Mouse (Mus musculus) forebrain, embryonic 13.5 days (tissue): ENCODE measurements around the gene Gm14124. TPM values are rescaled to one million over a fixed set of nuclear protein-coding genes. Genes with fewer than 3 reads are reported as not detected.
"Not testable (repeated sequence)": the region's sequence is repeated elsewhere in the genome, so short reads cannot be mapped to it uniquely, and the experiment has no call there.

Experiments used
- ATAC-seq: fragments of 200-750 bp; cut with Nextera tagmentation; 2 replicates; pipeline ENCODE4 v1.8.0; 2017
- H3K27ac ChIP-seq: fragments of 300-500 bp; sonication (generic); 2 replicates; pipeline ENCODE4 v1.5.1; 2015; ENCODE audit warnings: inconsistent platforms, mild to moderate bottlenecking, moderate library complexity
- H3K27me3 ChIP-seq: fragments of 300-500 bp; sonication (generic); 2 replicates; pipeline ENCODE4 v1.6.1; 2015; ENCODE audit warnings: mild to moderate bottlenecking, inconsistent platforms
- H3K36me3 ChIP-seq: fragments of 300-500 bp; sonication (generic); 2 replicates; pipeline ENCODE4 v1.6.1; 2015; ENCODE audit warnings: mild to moderate bottlenecking, inconsistent platforms; ENCODE audit not compliant: poor library complexity, severe bottlenecking
- H3K4me1 ChIP-seq: fragments of 300-500 bp; sonication (generic); 2 replicates; pipeline ENCODE4 v1.6.1; 2015; ENCODE audit warnings: inconsistent platforms
- H3K4me2 ChIP-seq: fragments of 300-500 bp; sonication (generic); 2 replicates; pipeline ENCODE4 v1.6.1; 2015; ENCODE audit warnings: inconsistent platforms, mild to moderate bottlenecking, moderate library complexity
- H3K4me3 ChIP-seq: fragments of 300-500 bp; sonication (generic); 2 replicates; pipeline ENCODE4 v1.5.1; 2015; ENCODE audit warnings: mild to moderate bottlenecking, inconsistent platforms
- H3K9ac ChIP-seq: fragments of 300-500 bp; sonication (generic); 2 replicates; pipeline ENCODE4 v1.6.1; 2015; ENCODE audit warnings: mild to moderate bottlenecking, inconsistent platforms
- H3K9me3 ChIP-seq: fragments of 300-500 bp; sonication (generic); replicated peaks from 2 replicates; pipeline ENCODE4 v1.6.1; 2016; ENCODE audit warnings: inconsistent platforms
- WGBS: fragments of 180-500 bp; shearing (Covaris S2); methylation state at CpG from one replicate; pipeline ENCODE4 v1.1.7; 2015; 5-methylcytosine and 5-hydroxymethylcytosine counted together
- polyA plus RNA-seq: library from polyadenylated mRNA; unstranded; fragments of >200 nt; fragmentation: Nextera tagmentation; extraction: Ambion mirVana; gene quantifications from 2 replicates; pipeline ENCODE4 v1.2.1, GENCODE M21; 2015

The Gm14124 gene
- 0.05 TPM in 1 of 2 replicates, not detected in the other for polyA plus RNA-seq

GRCm38 (mm10) chr2:150257291-150257690, at the start of gene Gm14124:
Gm14124 (plus strand) TSS chr2:150257517.
- H3K4me1 ChIP-seq, H3K4me2 ChIP-seq, H3K9ac ChIP-seq, H3K27me3 ChIP-seq, H3K4me3 ChIP-seq, ATAC-seq, H3K36me3 ChIP-seq, H3K9me3 ChIP-seq, H3K27ac ChIP-seq: not testable (repeated sequence)
- 83% methylated on average over 4 of the region's 4 CpGs for WGBS

- 4% methylated on average over 15 of the region's 15 CpGs for WGBS
- H3K9ac ChIP-seq, result peak within 1 kb of the TSS; percentile 59
- not testable (repeated sequence) for H3K27me3 ChIP-seq, H3K36me3 ChIP-seq, H3K27ac ChIP-seq, H3K9me3 ChIP-seq, H3K4me1 ChIP-seq
- ATAC-seq, result peak; percentile 100
- H3K4me2 ChIP-seq, result peak within 1 kb of the TSS; percentile 57
- H3K4me3 ChIP-seq, result peak within 1 kb of the TSS; percentile 41
These were observed 39.5 kb upstream of the Gm14124 start, which contains the start of gene Zfp937 for GRCm38 (mm10) chr2:150217600-150218362. Zfp937 (plus strand) TSS chr2:150218073.

- H3K9me3 ChIP-seq, H3K27me3 ChIP-seq, H3K36me3 ChIP-seq, H3K27ac ChIP-seq, H3K4me1 ChIP-seq: not testable (repeated sequence)
- peak overlapping the region; percentile 57 for H3K4me2 ChIP-seq
- ATAC-seq, result peak; percentile 17
- peak overlapping the region; percentile 41 for H3K4me3 ChIP-seq
- H3K9ac ChIP-seq, result peak overlapping the region; percentile 59
- 26% methylated on average over 3 of the region's 4 CpGs for WGBS
These were observed 39.0 kb upstream of the Gm14124 start for GRCm38 (mm10) chr2:150218363-150218725.

- H3K36me3 ChIP-seq, ATAC-seq, H3K9ac ChIP-seq, H3K4me1 ChIP-seq, H3K4me2 ChIP-seq, H3K4me3 ChIP-seq, H3K9me3 ChIP-seq, H3K27ac ChIP-seq, H3K27me3 ChIP-seq: not testable (repeated sequence)
These were observed 34.1 kb upstream of the Gm14124 start for GRCm38 (mm10) chr2:150223263-150223662.

- Histone ChIP-seq H3K4me1 (no peaks in the 10 kb centered on the region), H3K9me3 (peaks cover 28% of the 10 kb centered on the region), H3K27ac (no peak overlapping the region), H3K9ac (no peak overlapping the region), H3K36me3 (peaks cover 29% of the 10 kb centered on the region), H3K27me3 (no peaks in the 10 kb centered on the region), H3K4me3 (no peak overlapping the region), H3K4me2 (no peak overlapping the region)
- 90% methylated on average over 2 of the region's 2 CpGs for WGBS
- ATAC-seq, result no peak
These were observed 14.1 kb upstream of the Gm14124 start for GRCm38 (mm10) chr2:150243211-150243610.

- H3K27ac ChIP-seq, H3K9me3 ChIP-seq, H3K4me2 ChIP-seq, H3K27me3 ChIP-seq, H3K4me1 ChIP-seq, H3K9ac ChIP-seq, H3K4me3 ChIP-seq, H3K36me3 ChIP-seq, ATAC-seq: not testable (repeated sequence)
- WGBS, result 61% methylated on average over 2 of the region's 2 CpGs
These were observed 1.8 kb upstream of the Gm14124 start, which contains the start of gene Gm21994 for GRCm38 (mm10) chr2:150255491-150255890. Gm21994 (minus strand) TSS chr2:150255591.

- not testable (repeated sequence) for H3K27me3 ChIP-seq, H3K9ac ChIP-seq, ATAC-seq, H3K4me1 ChIP-seq, H3K4me3 ChIP-seq, H3K4me2 ChIP-seq, H3K27ac ChIP-seq, H3K9me3 ChIP-seq, H3K36me3 ChIP-seq
- WGBS, result 63% methylated on average over 2 of the region's 2 CpGs
These were observed 456 bp upstream of the Gm14124 start for GRCm38 (mm10) chr2:150256861-150257260.

- H3K27me3 ChIP-seq, result no peaks in the 10 kb centered on the region
- ATAC-seq, result no peak
- H3K4me1 ChIP-seq, result no peaks in the 10 kb centered on the region
- H3K9me3 ChIP-seq, result 0 out of 2 replicates have a peak, but pooled peaks cover 6% of the 10 kb centered on the region
- H3K4me2 ChIP-seq, result no peak overlapping the region
- H3K27ac ChIP-seq, result no peak overlapping the region
- no peak overlapping the region for H3K4me3 ChIP-seq
- H3K9ac ChIP-seq, result no peak overlapping the region
- WGBS, result 90% methylated on average over 6 of the region's 6 CpGs
- H3K36me3 ChIP-seq, result no peaks in the 10 kb centered on the region
These were observed 36.4 kb downstream of the Gm14124 start for GRCm38 (mm10) chr2:150293669-150294068.

- H3K9me3 ChIP-seq, result no peaks in the 10 kb centered on the region; the same call in 1 of the 2 replicates
- no peak overlapping the region for H3K4me2 ChIP-seq
- H3K27me3 ChIP-seq, result no peaks in the 10 kb centered on the region
- H3K9ac ChIP-seq, result no peak overlapping the region
- H3K4me3 ChIP-seq, result no peak overlapping the region
- WGBS, result 62% methylated on average over 1 of the region's 1 CpGs
- H3K36me3 ChIP-seq, result no peaks in the 10 kb centered on the region
- no peak overlapping the region for H3K27ac ChIP-seq
- ATAC-seq, result no peak
- H3K4me1 ChIP-seq, result no peaks in the 10 kb centered on the region
These were observed 41.8 kb downstream of the Gm14124 start for GRCm38 (mm10) chr2:150299096-150299495.

- Histone ChIP-seq H3K27me3 (no peaks in the 10 kb centered on the region), H3K27ac (no peak overlapping the region), H3K4me1 (no peaks in the 10 kb centered on the region), H3K9ac (no peak overlapping the region), H3K36me3 (no peaks in the 10 kb centered on the region), H3K4me2 (no peak overlapping the region), H3K4me3 (no peak overlapping the region), H3K9me3 (peaks cover 9% of the 10 kb centered on the region)
- whole genome bisulfite sequencing, result 91% methylated on average over 10 of the region's 10 CpGs
- ATAC-seq, result no peak
These were observed 50.0 kb downstream of the Gm14124 start for GRCm38 (mm10) chr2:150307183-150307773.

- WGBS, result 16% methylated on average over 19 of the region's 19 CpGs
- Histone ChIP-seq H3K4me2 (peak overlapping the region; percentile 61), H3K9ac (peak overlapping the region; percentile 65), H3K36me3 (peaks cover 14% of the 10 kb centered on the region), H3K4me3 (peak overlapping the region; percentile 50)
- not testable (repeated sequence) for H3K27ac ChIP-seq, H3K27me3 ChIP-seq, H3K4me1 ChIP-seq, H3K9me3 ChIP-seq
- ATAC-seq, result peak; percentile 99
These were observed 53.9 kb downstream of the Gm14124 start for GRCm38 (mm10) chr2:150310952-150311884.

GRCm38 (mm10) chr2:150316140-150316539, 58.8 kb downstream of the Gm14124 start:
- Histone ChIP-seq H3K27me3 (no peaks in the 10 kb centered on the region), H3K9me3 (peaks cover 32% of the 10 kb centered on the region), H3K9ac (no peak overlapping the region), H3K4me2 (no peak overlapping the region), H3K4me3 (no peak overlapping the region), H3K27ac (no peak overlapping the region), H3K36me3 (peaks cover 40% of the 10 kb centered on the region), H3K4me1 (no peaks in the 10 kb centered on the region)
- ATAC-seq, result no peak
